Mouse (Mus musculus): ENCODE measurements at regions not wholly inside any gene's neighbourhood (a gene's known extent, or its start where the extent isn't known, plus 50 kb on each side); places are given as distances from the start of the nearest gene placed in this dataset.

GRCm38 (mm10) chr2:169450801-169451200, 136.7 kb downstream of the Gm11011 start:
- DNase-seq (ENCODE audit: low spot score), result no peak

GRCm38 (mm10) chr2:169447495-169448280, 139.9 kb downstream of the Gm11011 start:
- DNase-seq (ENCODE audit: low spot score), result no peak

- DNase-seq (ENCODE audit: low spot score), result no peak
Measured at GRCm38 (mm10) chr2:169445877-169446276, 141.7 kb downstream of the Gm11011 start.

- no peak for DNase-seq (ENCODE audit: low spot score)
Measured at GRCm38 (mm10) chr2:169445371-169445770, 142.2 kb downstream of the Gm11011 start.

GRCm38 (mm10) chr2:169443271-169443670, 144.3 kb downstream of the Gm11011 start:
- DNase-seq (ENCODE audit: low spot score), result no peak

- no peak for DNase-seq (ENCODE audit: low spot score)
Measured at GRCm38 (mm10) chr2:169431516-169431915, 156.0 kb downstream of the Gm11011 start.

- no peak for DNase-seq (ENCODE audit: low spot score)
Measured at GRCm38 (mm10) chr2:169429411-169429810, 158.1 kb downstream of the Gm11011 start.

- no peak for DNase-seq (ENCODE audit: low spot score)
Measured at GRCm38 (mm10) chr2:169424166-169424920, 163.2 kb downstream of the Gm11011 start.

GRCm38 (mm10) chr2:169412361-169412760, 175.2 kb downstream of the Gm11011 start:
- DNase-seq (ENCODE audit: low spot score), result no peak

GRCm38 (mm10) chr2:169410080-169410479, 177.5 kb downstream of the Gm11011 start:
- DNase-seq (ENCODE audit: low spot score), result no peak

GRCm38 (mm10) chr2:169404908-169405690, 182.4 kb downstream of the Gm11011 start:
- DNase-seq (ENCODE audit: low spot score), result no peak

GRCm38 (mm10) chr2:169397758-169398157, 189.8 kb downstream of the Gm11011 start:
- no peak for DNase-seq (ENCODE audit: low spot score)

- DNase-seq (ENCODE audit: low spot score), result no peak
Measured at GRCm38 (mm10) chr2:169397013-169397412, 190.5 kb downstream of the Gm11011 start.

- DNase-seq (ENCODE audit: low spot score), result no peak
Measured at GRCm38 (mm10) chr2:169396294-169396693, 191.3 kb downstream of the Gm11011 start.

- DNase-seq (ENCODE audit: low spot score), result no peak
Measured at GRCm38 (mm10) chr2:169389611-169390010, 197.9 kb downstream of the Gm11011 start.

- no peak for DNase-seq (ENCODE audit: low spot score)
Measured at GRCm38 (mm10) chr2:169388569-169388968, 199.0 kb downstream of the Gm11011 start.

- no peak for DNase-seq (ENCODE audit: low spot score)
Measured at GRCm38 (mm10) chr2:169387765-169388518, 199.6 kb downstream of the Gm11011 start.

- no peak for DNase-seq (ENCODE audit: low spot score)
Measured at GRCm38 (mm10) chr2:169383701-169384100, 203.8 kb downstream of the Gm11011 start.

GRCm38 (mm10) chr2:169373069-169373468, 214.5 kb downstream of the Gm11011 start:
- DNase-seq (ENCODE audit: low spot score), result no peak

- no peak for DNase-seq (ENCODE audit: low spot score)
Measured at GRCm38 (mm10) chr2:169365046-169365445, 222.5 kb downstream of the Gm11011 start.

GRCm38 (mm10) chr2:169360272-169360671, 227.3 kb downstream of the Gm11011 start:
- DNase-seq (ENCODE audit: low spot score), result peak; percentile 50

GRCm38 (mm10) chr2:169357400-169357799, 230.1 kb downstream of the Gm11011 start:
- DNase-seq (ENCODE audit: low spot score), result no peak

Measured in testis, postnatal 14 days (tissue).